Mouse (Mus musculus) small intestine, adult 2 months (tissue): ENCODE results near the gene Kin. TPM values are rescaled to one million over a fixed set of nuclear protein-coding genes. Genes with fewer than 3 reads are reported as not detected.
A peak's percentile ranks its signal among the peaks of the same experiment; 100 is the strongest.

ENCODE experiments used
- H3K27ac ChIP-seq: fragments of 200-500 bp; 2 replicates; pipeline ENCODE4 v1.5.1; 2012; ENCODE audit warnings: low read depth, low read length, control low read depth, inconsistent platforms; ENCODE audit not compliant: insufficient read depth
- H3K27me3 ChIP-seq: fragments of 200-500 bp; 2 replicates; pipeline ENCODE4 v1.6.1; 2012; ENCODE audit warnings: mild to moderate bottlenecking, moderate library complexity, low read length, inconsistent platforms; ENCODE audit not compliant: control insufficient read depth, insufficient read depth
- H3K36me3 ChIP-seq: fragments of 200-500 bp; 2 replicates; pipeline ENCODE4 v1.6.1; 2012; ENCODE audit warnings: mild to moderate bottlenecking, low read length, control low read depth, inconsistent platforms; ENCODE audit not compliant: control insufficient read depth, insufficient read depth
- H3K4me1 ChIP-seq: fragments of 200-500 bp; 2 replicates; pipeline ENCODE4 v1.6.1; 2012; ENCODE audit warnings: low read length, inconsistent platforms, mixed read lengths; ENCODE audit not compliant: control insufficient read depth, insufficient read depth, insufficient read length
- H3K4me3 ChIP-seq: fragments of 200-500 bp; 2 replicates; pipeline ENCODE4 v1.5.1; 2012; ENCODE audit warnings: low read depth, mild to moderate bottlenecking, control low read depth, inconsistent platforms, low read length, moderate library complexity
- CTCF ChIP-seq: fragments of 200-500 bp; IDR thresholded peaks from 2 replicates; pipeline ENCODE4 v1.5.1; 2012; ENCODE audit warnings: low read depth, mild to moderate bottlenecking, control low read depth, inconsistent platforms, low read length, moderate library complexity, mixed read lengths; ENCODE audit not compliant: insufficient replicate concordance, insufficient read length; ENCODE audit errors: extremely low read depth
- POLR2A ChIP-seq: fragments of 200-500 bp; IDR thresholded peaks from 2 replicates; pipeline ENCODE4 v1.6.1; 2012; ENCODE audit warnings: low read depth, mild to moderate bottlenecking, control low read depth, inconsistent platforms, low read length, moderate library complexity
- WGBS: fragments of 180-500 bp; shearing (Covaris S2); methylation state at CpG from one replicate; pipeline ENCODE4 v1.1.7; 2018; 5-methylcytosine and 5-hydroxymethylcytosine counted together
- polyA plus RNA-seq: library from polyadenylated mRNA; depleted of rRNA; stranded (reverse); fragments of >200 nt; gene quantifications from 2 replicates; pipeline ENCODE4 v1.2.3, GENCODE M21; 2012; rRNA removed

Gene Kin
- 0.33 and 2.8 TPM in 2 replicates for polyA plus RNA-seq

GRCm38 (mm10) chr2:10080310-10081010 is at the start of gene Kin, which contains the start of gene Atp5c1:
Gene Kin (plus strand): TSS chr2:10080593.
Gene Atp5c1 (minus strand): TSS chr2:10080510.
- Histone ChIP-seq H3K27me3 (no peaks in the 10 kb centered on the region), H3K27ac (peak within 1 kb of the TSS; percentile 98), H3K4me1 (peaks cover 21% of the 10 kb centered on the region), H3K36me3 (no peaks in the 10 kb centered on the region), H3K4me3 (peak within 1 kb of the TSS; percentile 94)
- WGBS = under 1% methylated on average over 61 of the region's 61 CpGs
- TF ChIP-seq POLR2A (peak; percentile 78), CTCF (peak; percentile 41; the same call in 1 of the 2 replicates)

- H3K4me3 ChIP-seq = no peak overlapping the region
- peaks cover 4% of the 10 kb centered on the region; the same call in 1 of the 2 replicates for H3K4me1 ChIP-seq
- no peaks in the 10 kb centered on the region for H3K36me3 ChIP-seq
- WGBS = 50% methylated on average over 4 of the region's 4 CpGs
- H3K27ac ChIP-seq = no peak overlapping the region
- TF ChIP-seq CTCF (no peak), POLR2A (no peak)
- H3K27me3 ChIP-seq = no peaks in the 10 kb centered on the region
These were observed 46.7 kb upstream of the Kin start for GRCm38 (mm10) chr2:10033684-10034083.

GRCm38 (mm10) chr2:10034976-10035375 is 45.4 kb upstream of the Kin start:
- TF ChIP-seq CTCF (no peak), POLR2A (no peak)
- H3K4me1 ChIP-seq = peaks cover 4% of the 10 kb centered on the region; the same call in 1 of the 2 replicates
- H3K27me3 ChIP-seq = no peaks in the 10 kb centered on the region
- no peak overlapping the region for H3K27ac ChIP-seq
- H3K36me3 ChIP-seq = no peaks in the 10 kb centered on the region
- no peak overlapping the region for H3K4me3 ChIP-seq
- WGBS = 87% methylated on average over 3 of the region's 3 CpGs

DNA sequence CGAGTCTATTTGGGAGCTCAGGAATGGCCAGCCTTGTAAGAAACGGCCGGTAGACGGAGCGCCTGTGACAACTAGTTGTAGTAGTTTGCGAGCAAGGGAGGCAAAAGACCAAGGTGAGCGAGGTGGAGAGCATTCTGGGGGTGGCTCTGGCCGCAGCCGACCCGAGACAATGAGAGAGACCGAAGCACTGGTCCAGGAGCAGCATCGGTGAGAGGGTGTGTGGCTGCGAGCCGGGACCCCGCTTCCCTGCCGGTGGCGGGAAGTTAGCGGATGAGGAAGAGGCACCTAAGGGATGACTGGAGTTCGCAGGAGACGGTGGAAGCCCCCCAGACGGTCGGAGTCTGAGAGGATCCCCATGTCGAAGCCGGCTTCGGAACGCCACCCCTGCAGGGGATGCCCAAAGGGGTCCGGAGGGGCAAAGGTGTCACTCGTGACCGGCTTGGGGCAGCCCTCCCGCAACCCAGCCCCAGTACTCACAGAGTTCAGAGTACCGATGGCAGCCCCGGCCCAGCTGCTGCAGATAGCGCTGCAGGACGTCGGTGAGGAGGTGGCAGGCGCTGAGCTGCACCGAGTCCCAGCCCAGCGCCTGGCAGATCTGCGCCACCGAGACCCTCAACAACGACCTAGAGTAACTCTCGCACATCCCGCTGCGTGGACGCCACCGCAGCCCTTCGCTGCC is 32.5 kb upstream of the Kin start:
- H3K27ac ChIP-seq = no peak overlapping the region
- H3K36me3 ChIP-seq = no peaks in the 10 kb centered on the region
- under 1% methylated on average over 47 of the region's 47 CpGs for WGBS
- no peak for TF ChIP-seq POLR2A
- TF ChIP-seq CTCF = peak; percentile 19; the same call in 1 of the 2 replicates
- no peaks in the 10 kb centered on the region for H3K27me3 ChIP-seq
- H3K4me1 ChIP-seq = no peaks in the 10 kb centered on the region; the same call in 1 of the 2 replicates
- H3K4me3 ChIP-seq = peak overlapping the region; percentile 91

GRCm38 (mm10) chr2:10048461-10048860 is 31.9 kb upstream of the Kin start, which contains the start of gene Taf3:
Gene Taf3 (minus strand): TSS chr2:10048596.
- Histone ChIP-seq H3K27me3 (no peaks in the 10 kb centered on the region), H3K4me1 (no peaks in the 10 kb centered on the region; the same call in 1 of the 2 replicates), H3K4me3 (peak within 1 kb of the TSS; percentile 91), H3K27ac (no peak within 1 kb of the TSS), H3K36me3 (no peaks in the 10 kb centered on the region)
- TF ChIP-seq CTCF = no peak
- peak; percentile 59; the same call in 1 of the 2 replicates for TF ChIP-seq POLR2A
- WGBS = under 1% methylated on average over 36 of the region's 36 CpGs

DNA sequence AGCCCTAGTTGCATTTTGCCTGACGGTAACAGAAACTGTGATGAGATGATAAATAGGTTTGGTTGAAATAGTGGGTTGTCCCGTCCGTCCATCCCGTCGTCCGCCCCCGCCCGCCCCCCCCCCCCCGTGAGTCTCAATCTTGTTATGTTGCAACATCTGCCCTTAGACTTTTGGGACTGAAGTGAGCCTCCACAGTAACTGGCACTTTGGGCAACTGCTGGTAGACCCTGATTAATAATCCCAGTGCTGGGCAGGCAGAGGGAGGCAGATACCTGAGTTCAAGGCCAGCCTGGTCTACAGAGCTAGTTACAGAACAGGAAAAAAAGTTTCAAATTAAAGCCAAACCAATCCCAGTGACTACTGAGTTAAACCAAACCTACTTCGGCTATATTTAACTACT is 30.9 kb upstream of the Kin start:
- no peak overlapping the region for H3K4me3 ChIP-seq
- no peaks in the 10 kb centered on the region; the same call in 1 of the 2 replicates for H3K4me1 ChIP-seq
- no peak for TF ChIP-seq CTCF
- no peak for TF ChIP-seq POLR2A
- WGBS = 11% methylated on average over 10 of the region's 10 CpGs
- no peaks in the 10 kb centered on the region for H3K27me3 ChIP-seq
- peaks cover 2% of the 10 kb centered on the region; the same call in 1 of the 2 replicates for H3K36me3 ChIP-seq
- no peak overlapping the region for H3K27ac ChIP-seq

- Histone ChIP-seq H3K4me3 (no peak overlapping the region), H3K36me3 (peaks cover 15% of the 10 kb centered on the region), H3K27ac (no peak overlapping the region), H3K27me3 (no peaks in the 10 kb centered on the region), H3K4me1 (no peaks in the 10 kb centered on the region; the same call in 1 of the 2 replicates)
- no peak for TF ChIP-seq POLR2A
- no peak for TF ChIP-seq CTCF
- 91% methylated on average over 3 of the region's 3 CpGs for WGBS
These were observed 29.5 kb upstream of the Kin start for GRCm38 (mm10) chr2:10050878-10051277.
